Comparison of ENCODE assay signal across 14 mouse cellular contexts in genomic region chr5:125016421-125017242, GRCm38 (mm10). TPM values are rescaled to one million over a fixed set of nuclear protein-coding genes. Genes with fewer than 3 reads are reported as not detected.
DNase-seq lines count a peak whose midpoint lies in the region; ATAC-seq and TF ChIP-seq lines count a peak whose summit lies in the region.
"Had no signal": no experiment of that assay in that cellular context is flagged by ENCODE, and none has a peak within 500 bp of the region (broad histone marks: within the 10 kb centered on the region; RNA-seq: fewer than 3 reads in every experiment).

No protein-coding gene starts in this region.

- peaks cover 65% of the 10 kb centered on the region for H3K36me3 ChIP-seq in intestine, postnatal 0 days (ENCODE audit: control insufficient read depth, insufficient read depth)
- H3K36me3 ChIP-seq in intestine, embryonic 15.5 days = peaks cover 43% of the 10 kb centered on the region
- H3K36me3 ChIP-seq in megakaryocyte, embryonic 14.5 days (replicated peaks; ENCODE audit: low read length) = peaks cover 88% of the 10 kb centered on the region

- H3K9ac ChIP-seq in intestine, postnatal 0 days (ENCODE audit: low read depth, low read length) = no peak overlapping the region
- no peak overlapping the region for H3K9ac ChIP-seq in intestine, embryonic 15.5 days
- H3K9ac ChIP-seq: heart, embryonic 13.5 days; liver, embryonic 13.5 days had no signal

- H3K4me1 ChIP-seq in intestine, postnatal 0 days (replicated peaks; ENCODE audit: control insufficient read depth, insufficient read depth, low read length) = no peaks in the 10 kb centered on the region
- H3K4me1 ChIP-seq in intestine, embryonic 15.5 days (replicated peaks) = no peaks in the 10 kb centered on the region
- no peaks in the 10 kb centered on the region for H3K4me1 ChIP-seq in megakaryocyte, embryonic 14.5 days
- H3K4me1 ChIP-seq: liver, embryonic 13.5 days had no signal

- DNase-seq in cerebellum, adult 11 months = peak; percentile 8
- no peak for DNase-seq in cerebellum, postnatal 4 days (ENCODE audit: low spot score in 2 of 2)
- peak; percentile 33 to 44 for DNase-seq in thymus, postnatal 36 days
- DNase-seq in layer of hippocampus, adult 11-12 months (ENCODE audit: low spot score) = no peak
- DNase-seq: liver, embryonic 13.5 days had no signal

- no peak for ATAC-seq in intestine, postnatal 0 days
- no peak for ATAC-seq in intestine, embryonic 15.5 days
- ATAC-seq in megakaryocyte, adult 5-6 weeks (ENCODE audit: poor library complexity, severe bottlenecking) = no peak
- ATAC-seq: activated CD4-positive, CD25-positive, alpha-beta regulatory T cell, adult 4 months had no signal

- no peak overlapping the region for H3K4me2 ChIP-seq in intestine, postnatal 0 days (replicated peaks; ENCODE audit: low read depth)
- H3K4me2 ChIP-seq in intestine, embryonic 15.5 days (replicated peaks) = no peak overlapping the region
- H3K4me2 ChIP-seq: heart, embryonic 13.5 days; liver, embryonic 13.5 days; midbrain, embryonic 11.5 days had no signal

- 82% methylated on average over 17 of the region's 17 CpGs for whole genome bisulfite sequencing in intestine, postnatal 0 days
- 88% methylated on average over 17 of the region's 17 CpGs for WGBS in intestine, embryonic 15.5 days

- no peak overlapping the region for H3K27ac ChIP-seq in intestine, postnatal 0 days (ENCODE audit: low read depth, low read length)
- H3K27ac ChIP-seq in intestine, embryonic 15.5 days = no peak overlapping the region
- H3K27ac ChIP-seq: heart, embryonic 13.5 days; liver, embryonic 13.5 days had no signal

- H3K27me3 ChIP-seq in intestine, postnatal 0 days (replicated peaks; ENCODE audit: control insufficient read depth, insufficient read depth, low read length) = no peaks in the 10 kb centered on the region
- no peaks in the 10 kb centered on the region for H3K27me3 ChIP-seq in intestine, embryonic 15.5 days (replicated peaks)
- peaks cover 8% of the 10 kb centered on the region for H3K27me3 ChIP-seq in megakaryocyte, embryonic 14.5 days (replicated peaks)
- H3K27me3 ChIP-seq: heart, embryonic 13.5 days; liver, embryonic 13.5 days had no signal

- H3K4me3 ChIP-seq in intestine, postnatal 0 days (ENCODE audit: low read depth, low read length) = no peak overlapping the region
- H3K4me3 ChIP-seq in intestine, embryonic 15.5 days (replicated peaks) = no peak overlapping the region
- peak overlapping the region; percentile 7 for H3K4me3 ChIP-seq in megakaryocyte, embryonic 14.5 days (replicated peaks)
- H3K4me3 ChIP-seq: heart, embryonic 13.5 days; liver, embryonic 13.5 days had no signal

- TF ChIP-seq CTCF in intestine, postnatal 0 days (IDR thresholded peaks at IDR 0.05; ENCODE audit: low read depth) = peak; percentile 58

- H3K9me3 ChIP-seq in intestine, postnatal 0 days (ENCODE audit: control insufficient read depth) = no peaks in the 10 kb centered on the region
- no peaks in the 10 kb centered on the region for H3K9me3 ChIP-seq in intestine, embryonic 15.5 days
- no peaks in the 10 kb centered on the region for H3K9me3 ChIP-seq in megakaryocyte, embryonic 14.5 days
- H3K9me3 ChIP-seq: heart, embryonic 13.5 days; liver, embryonic 13.5 days had no signal

RNA-seq across cellular contexts. Expression of gene Rflna, which starts 13.6 kb away (rescaled TPM):
- 1.5 and 1.7 TPM in 2 replicates for polyA plus RNA-seq in intestine, postnatal 0 days (2015; fragmentation: Nextera tagmentation; extraction: Ambion mirVana)
- 2.0 and 2.2 TPM in 2 replicates for polyA plus RNA-seq in intestine, embryonic 15.5 days (2015; fragmentation: Nextera tagmentation; extraction: Ambion mirVana)
- not detected in 2 replicates for polyA plus RNA-seq in megakaryocyte, embryonic 14.5 days (2012; ENCODE audit: insufficient read depth, low replicate concordance)
- total RNA-seq in megakaryocyte, adult 5-6 weeks (2015) = not detected in 2 replicates
- total RNA-seq in megakaryocyte, adult 5-6 weeks (2017) = not detected in 2 replicates
- total RNA-seq: common myeloid progenitor, adult 5-6 weeks; MEL had no signal

Comparison
In these comparisons a context has a peak if more than half of its experiments do, and no peak if none do; other contexts are left out.
1. DNase-seq: peak in cerebellum, adult 11 months (single experiment) and thymus, postnatal 36 days (2 of 2); none in cerebellum, postnatal 4 days (0 of 2) and layer of hippocampus, adult 11-12 months (single experiment).